Mouse (Mus musculus) spleen, adult 2 months (tissue): ENCODE results near the gene Smco1.

Experiments used
- CTCF ChIP-seq: fragments of 200-500 bp; IDR thresholded peaks from 2 replicates; pipeline ENCODE4 v1.5.1; 2011; ENCODE audit warnings: mild to moderate bottlenecking, inconsistent platforms; ENCODE audit not compliant: insufficient read depth, insufficient read length, insufficient replicate concordance; ENCODE audit errors: extremely low read depth
- POLR2A ChIP-seq: fragments of 200-500 bp; IDR thresholded peaks from 2 replicates; pipeline ENCODE4 v1.6.1; 2011; ENCODE audit warnings: low read depth, low read length, inconsistent platforms

DNA sequence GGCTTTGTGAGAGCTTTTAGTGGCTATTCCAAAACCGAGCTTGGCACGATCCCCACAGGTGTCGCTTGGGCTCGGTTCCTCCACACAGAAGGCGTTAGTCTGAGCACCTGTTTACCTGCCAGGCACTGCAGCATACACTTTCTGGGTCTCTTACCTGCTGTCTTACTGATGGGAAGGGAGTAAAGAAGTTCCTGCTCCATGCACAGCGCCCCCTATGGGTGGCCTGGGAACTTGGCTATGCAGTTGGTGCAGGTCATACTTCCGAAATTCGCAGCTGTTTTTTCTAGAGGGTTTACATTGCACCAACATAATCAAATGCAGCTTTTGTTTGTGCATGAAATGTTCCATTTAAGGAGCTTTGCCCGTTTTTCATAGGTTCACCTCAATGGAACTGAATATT lies 2.1 kb downstream of the Smco1 start:
- TF ChIP-seq CTCF (peak; percentile 36; the same call in 1 of the 2 replicates), POLR2A (no peak)
